Mouse (Mus musculus) A20 (cell line): ENCODE data around the gene Tgfb3.

ENCODE experiments used
- DNase-seq: peaks from one replicate; pipeline ENCODE4 v3.0.0-alpha.2; 2011; ENCODE audit warnings: low read depth, low spot score

The Tgfb3 gene

DNA sequence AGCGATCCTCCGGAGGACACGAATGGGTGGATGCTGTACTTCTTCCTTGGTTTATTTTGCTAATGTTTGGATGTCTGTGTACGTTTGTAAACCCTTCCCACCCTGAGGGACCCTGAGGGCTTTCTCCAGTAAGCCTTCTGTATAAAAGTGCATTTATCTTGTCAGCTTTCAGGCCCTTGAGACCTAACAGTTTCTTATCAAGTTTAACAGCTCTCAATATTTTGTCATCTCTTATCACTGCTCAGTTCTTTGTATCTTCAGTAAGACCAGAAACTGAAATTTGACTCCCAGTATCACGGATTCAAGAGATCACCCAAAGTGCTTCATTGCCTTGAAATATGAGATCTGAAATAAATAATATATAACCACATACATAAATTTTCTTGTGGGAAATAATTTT is 47.9 kb downstream of the Tgfb3 start:
- DNase-seq, result no peak

DNA sequence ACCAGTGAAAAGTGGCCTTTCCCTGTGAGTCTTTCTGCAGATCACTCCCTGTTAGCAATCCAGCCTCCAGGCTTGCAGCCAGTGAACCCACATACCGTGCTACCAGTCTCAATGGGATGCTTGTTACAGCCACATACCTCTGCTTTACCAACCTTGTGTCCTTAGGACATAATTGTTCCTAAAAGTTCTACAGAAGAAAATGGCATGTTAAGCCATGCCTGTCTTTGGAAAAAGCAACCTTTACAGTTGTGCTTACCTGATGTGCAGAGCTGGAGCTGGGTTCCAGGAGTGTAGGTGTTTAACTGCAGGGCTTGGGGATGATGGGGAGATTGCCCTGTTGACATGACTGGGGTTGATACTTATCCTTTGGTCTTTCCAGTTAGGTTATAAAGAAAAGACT is 51.1 kb downstream of the Tgfb3 start:
- no peak for DNase-seq

DNA sequence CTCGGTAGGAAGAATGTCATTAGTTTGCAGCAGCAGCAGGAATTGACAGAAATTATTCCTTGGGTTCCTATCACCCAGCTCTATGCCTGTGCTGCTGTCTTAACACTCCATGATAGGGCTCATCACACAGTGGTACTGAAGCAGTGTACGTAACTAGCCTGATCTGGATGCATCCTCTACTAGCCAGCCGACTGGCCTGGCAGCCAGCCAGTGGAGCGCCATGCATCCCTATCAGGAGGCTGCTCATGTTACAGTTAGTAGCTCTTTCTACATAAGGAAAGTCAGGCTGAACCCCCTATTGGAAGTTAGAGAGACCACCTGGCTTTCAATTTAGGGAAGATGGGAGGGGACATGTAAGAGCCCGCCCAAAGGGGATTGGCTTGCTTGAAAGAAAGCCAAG is 51.8 kb downstream of the Tgfb3 start:
- DNase-seq, result no peak

DNA sequence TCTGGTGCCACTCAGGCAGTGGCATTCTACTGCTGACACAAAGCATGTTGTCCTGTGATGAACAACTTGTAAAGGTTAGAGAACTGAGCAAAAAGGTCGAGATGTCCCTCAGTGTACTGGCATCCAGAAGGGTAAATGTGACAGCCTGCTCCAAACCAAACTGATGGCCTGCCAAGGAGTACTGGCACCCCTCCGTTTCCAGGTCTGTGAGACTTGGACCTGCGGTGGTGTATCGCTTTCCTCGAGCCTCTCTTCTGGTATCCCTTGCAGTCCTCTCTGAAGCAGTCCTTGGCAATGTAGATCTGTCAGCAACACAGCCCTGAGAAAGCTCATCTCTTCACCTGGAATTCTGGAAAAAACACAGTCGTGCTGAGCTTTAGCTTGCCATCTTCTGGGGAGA is 53.4 kb downstream of the Tgfb3 start:
- DNase-seq, result no peak

GRCm38 (mm10) chr12:86024426-86024825 is 54.4 kb downstream of the Tgfb3 start:
- DNase-seq, result peak; percentile 53

DNA sequence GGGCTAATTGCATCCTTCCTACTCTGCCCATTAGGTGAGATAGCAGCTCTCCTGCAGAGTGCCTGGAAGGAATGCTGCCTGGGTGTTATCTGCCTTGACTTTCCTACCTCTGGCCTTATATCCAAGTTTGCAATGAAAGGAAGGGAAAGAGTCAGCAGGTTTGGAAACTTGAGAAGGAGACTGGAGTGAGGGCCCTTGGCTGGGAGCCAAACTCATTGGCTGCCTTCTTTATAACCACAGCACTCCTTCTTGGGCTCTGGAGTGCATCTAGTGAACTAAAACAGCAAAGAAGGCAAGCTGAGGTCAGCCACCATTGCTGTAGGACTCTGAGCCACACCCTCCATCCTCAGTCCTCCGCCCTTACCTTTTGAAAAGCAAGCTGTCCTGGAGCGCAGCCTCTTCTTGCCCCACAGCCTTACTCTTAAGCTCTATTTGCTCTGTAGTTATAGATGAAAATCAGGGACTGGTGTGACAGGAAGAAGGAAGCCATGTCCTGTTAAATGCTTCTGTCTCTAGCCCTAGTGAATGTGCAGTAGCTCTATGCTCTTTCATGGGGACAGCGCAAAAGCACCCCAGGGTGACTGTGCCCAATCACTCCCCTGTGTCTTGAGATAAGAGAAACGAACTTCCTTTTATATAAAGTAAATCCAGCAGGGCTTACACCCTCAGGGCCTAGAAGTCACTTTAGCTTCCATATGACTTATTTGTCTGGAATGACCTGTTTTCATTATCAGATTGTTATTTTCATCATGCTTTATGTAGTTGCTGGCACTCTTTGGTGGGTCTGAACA is 55.6 kb downstream of the Tgfb3 start:
- no peak for DNase-seq

DNA sequence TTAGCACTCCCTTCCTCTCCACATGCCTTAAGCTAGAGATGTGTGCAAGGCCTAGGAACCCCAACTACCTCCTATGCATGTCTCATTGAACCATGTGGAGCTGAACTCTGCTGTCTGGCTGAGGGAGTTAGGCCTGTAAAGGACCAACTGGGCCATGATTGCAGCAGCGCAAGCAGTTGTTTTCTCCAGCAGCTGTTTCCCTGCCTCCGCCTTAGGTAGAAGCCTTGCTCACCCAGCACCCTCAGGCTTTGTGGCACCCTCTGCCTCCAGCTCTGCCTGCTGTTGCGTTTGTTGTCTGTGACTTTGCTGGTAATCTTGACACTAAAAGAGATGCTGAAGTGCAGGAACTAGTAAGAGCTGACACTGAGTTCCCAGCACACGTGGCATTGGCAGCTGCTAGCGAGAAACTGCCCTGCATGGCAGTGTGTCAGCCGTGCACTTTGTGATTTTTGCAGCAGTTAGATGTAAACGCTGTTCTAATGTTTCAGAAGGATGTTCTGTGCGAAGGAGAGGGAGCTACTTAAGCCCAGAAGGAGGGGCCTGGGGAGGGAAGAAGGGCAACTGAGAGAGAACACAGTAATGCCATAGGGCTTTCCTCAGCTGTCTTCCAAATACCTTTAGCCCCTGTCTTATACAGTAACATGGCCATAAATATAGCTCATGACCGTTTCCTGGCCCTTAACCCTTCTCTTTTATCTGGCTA is 56.4 kb downstream of the Tgfb3 start:
- DNase-seq, result no peak

DNA sequence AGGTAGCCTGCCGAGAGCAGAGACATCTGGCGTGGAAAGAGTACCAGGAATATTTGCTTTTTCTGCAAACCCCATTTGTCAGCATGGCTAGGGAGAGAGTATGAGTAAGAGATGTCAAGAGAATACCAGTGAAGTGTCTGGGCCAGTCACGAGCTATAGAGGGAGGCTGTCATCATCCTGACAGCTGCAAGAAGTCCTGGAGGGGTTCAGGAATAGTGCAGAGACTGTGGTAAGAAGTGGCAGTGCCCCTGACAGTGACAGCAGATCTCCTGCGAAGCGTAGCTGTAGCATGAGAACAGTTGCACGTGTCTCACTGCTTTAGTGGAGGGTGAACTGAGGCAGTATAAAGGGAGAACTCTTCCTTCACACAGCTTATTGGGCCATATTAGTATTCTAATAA is 57.3 kb downstream of the Tgfb3 start:
- no peak for DNase-seq

DNA sequence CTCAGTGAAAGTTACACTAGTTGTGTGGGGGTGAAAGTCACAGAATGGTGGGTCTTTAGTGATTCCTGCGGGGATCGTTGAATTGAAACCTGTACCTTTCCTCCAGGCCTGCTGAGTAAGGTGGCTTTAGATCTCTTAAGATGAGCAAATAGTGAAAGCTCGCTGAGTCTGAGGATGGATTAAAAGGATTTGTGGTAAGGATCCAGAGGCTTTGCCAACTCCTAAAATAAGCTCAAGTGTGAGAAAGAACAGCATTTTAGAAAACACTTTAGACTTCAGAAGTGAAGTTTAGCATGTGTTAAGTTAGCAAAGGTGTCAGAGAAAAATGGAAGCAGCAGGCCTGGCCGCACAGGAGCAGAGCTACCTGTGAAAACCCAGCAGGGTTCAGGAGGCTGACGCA is 61.5 kb downstream of the Tgfb3 start:
- DNase-seq, result no peak

- no peak for DNase-seq
These were observed 63.7 kb downstream of the Tgfb3 start for GRCm38 (mm10) chr12:86015114-86015513.

DNA sequence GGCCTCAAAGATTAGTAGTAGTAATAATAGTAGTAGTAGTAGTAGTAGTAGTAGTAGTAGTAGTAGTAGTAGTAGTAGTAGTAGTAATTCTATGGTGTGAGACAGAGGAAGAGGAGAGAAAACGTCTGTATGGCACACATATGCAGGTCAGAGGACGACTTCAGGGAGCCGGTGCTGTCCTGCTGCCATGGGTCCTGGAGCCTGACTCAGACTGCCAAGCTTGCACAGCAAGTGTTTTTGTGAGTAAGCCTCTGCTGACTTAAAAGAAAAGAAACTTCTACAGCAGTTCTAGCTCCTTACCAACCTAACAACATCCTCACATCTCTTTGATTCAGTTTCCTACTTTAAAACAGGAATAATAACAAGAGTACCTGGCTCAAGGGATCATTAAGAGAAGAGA is 64.2 kb downstream of the Tgfb3 start:
- no peak for DNase-seq

- DNase-seq, result no peak
These were observed 64.7 kb downstream of the Tgfb3 start for GRCm38 (mm10) chr12:86014174-86014573.

DNA sequence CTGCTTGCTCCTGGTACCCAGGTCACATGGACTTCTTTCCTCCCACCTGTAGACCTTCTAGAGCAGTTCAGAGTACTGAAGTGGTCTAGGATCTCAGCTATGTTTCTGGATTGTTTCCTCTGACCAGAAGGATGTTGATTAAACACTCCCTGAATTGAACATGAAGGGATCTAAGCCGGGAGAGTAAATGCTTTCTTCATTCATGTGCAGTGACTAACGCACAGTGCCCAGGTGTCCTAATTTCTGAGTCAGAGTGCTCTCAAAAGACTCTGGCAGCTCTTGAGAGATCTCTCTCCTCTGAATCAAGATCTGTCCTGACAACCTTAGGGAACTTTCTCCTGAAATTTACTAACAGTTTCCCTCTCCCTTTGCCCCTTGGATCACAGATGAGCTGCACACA is 66.6 kb downstream of the Tgfb3 start:
- no peak for DNase-seq

DNA sequence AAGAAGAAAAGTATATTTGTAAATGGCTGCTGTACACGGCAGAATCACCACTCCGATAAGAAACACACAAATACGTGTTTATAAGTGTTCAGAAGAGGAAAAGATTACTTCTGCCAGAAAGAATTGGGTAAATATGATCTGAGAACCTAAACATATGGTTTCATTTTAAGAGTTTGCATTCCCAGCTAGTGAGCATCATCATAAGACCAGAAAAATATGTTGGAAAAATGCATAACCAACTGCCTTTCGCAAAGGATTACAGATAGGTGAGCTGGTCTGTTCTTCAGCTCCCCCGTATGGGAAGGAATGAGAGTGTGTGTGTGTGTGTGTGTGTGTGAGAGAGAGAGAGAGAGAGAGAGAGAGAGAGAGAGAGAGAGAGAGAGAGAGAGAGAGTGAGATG is 68.2 kb downstream of the Tgfb3 start:
- DNase-seq, result no peak

- DNase-seq, result no peak
These were observed 71.5 kb downstream of the Tgfb3 start for GRCm38 (mm10) chr12:86007377-86007776.
